Mouse (Mus musculus) C2C12 (cell line): Measurements from ENCODE around the gene Psmc3. TPM values are rescaled to one million over a fixed set of nuclear protein-coding genes. Genes with fewer than 3 reads are reported as not detected.

Source experiments
- H3K27me3 ChIP-seq: one replicate; pipeline ENCODE4 v1.6.1; 2011; ENCODE audit not compliant: control insufficient read depth, insufficient read depth, insufficient read length
- H3K36me3 ChIP-seq: one replicate; pipeline ENCODE4 v1.6.1; 2011; ENCODE audit not compliant: control insufficient read depth, insufficient read depth
- H3K4me3 ChIP-seq: one replicate; pipeline ENCODE4 v1.5.1; 2011; ENCODE audit warnings: mild to moderate bottlenecking, control low read depth; ENCODE audit not compliant: poor library complexity, insufficient read depth, severe bottlenecking
- H3K79me2 ChIP-seq: one replicate; pipeline ENCODE4 v1.6.1; 2011; ENCODE audit not compliant: control insufficient read depth, insufficient read depth
- H3K79me3 ChIP-seq: one replicate; pipeline ENCODE4 v1.6.1; 2011; ENCODE audit warnings: low read depth, control low read depth
- H3ac ChIP-seq: one replicate; pipeline ENCODE3; 2011; ENCODE audit warnings: low read depth; ENCODE audit not compliant: control insufficient read depth, insufficient read length
- CEBPB ChIP-seq: IDR thresholded peaks from one replicate; pipeline ENCODE4 v1.6.1; 2011; ENCODE audit warnings: low read depth, mild to moderate bottlenecking, control low read depth, moderate library complexity
- CTCF ChIP-seq: IDR thresholded peaks from one replicate; pipeline ENCODE4 v1.5.1; 2011; ENCODE audit not compliant: control insufficient read depth, insufficient read depth, insufficient read length
- FOSL1 ChIP-seq: IDR thresholded peaks from one replicate; pipeline ENCODE4 v1.8.0; 2011; ENCODE audit warnings: mild to moderate bottlenecking, low read length; ENCODE audit not compliant: poor library complexity, insufficient read depth, severe bottlenecking
- MAX ChIP-seq: IDR thresholded peaks from one replicate; pipeline ENCODE4 v1.6.1; 2011; ENCODE audit warnings: mild to moderate bottlenecking, control low read depth
- MYOD1 ChIP-seq: IDR thresholded peaks from one replicate; pipeline ENCODE4 v1.6.1; 2011; ENCODE audit warnings: low read depth; ENCODE audit not compliant: control insufficient read depth, insufficient read length
- MYOG ChIP-seq: IDR thresholded peaks from one replicate; pipeline ENCODE4 v1.6.1; 2011; ENCODE audit not compliant: control insufficient read depth, insufficient read length; ENCODE audit errors: extremely low read depth
- USF1 ChIP-seq: IDR thresholded peaks from one replicate; pipeline ENCODE4 v1.6.1; 2011; ENCODE audit warnings: low read depth, mild to moderate bottlenecking, control low read depth, moderate library complexity
- polyA plus RNA-seq: library from polyadenylated mRNA; unstranded; fragments of >200 nt; fragmentation: generic; extraction: Trizol; gene quantifications from one replicate; pipeline ENCODE4 v1.2.1, GENCODE M21; 2012; ENCODE audit warnings: missing spikeins

The Psmc3 gene
- polyA plus RNA-seq, 1 experiment: 367 TPM

DNA sequence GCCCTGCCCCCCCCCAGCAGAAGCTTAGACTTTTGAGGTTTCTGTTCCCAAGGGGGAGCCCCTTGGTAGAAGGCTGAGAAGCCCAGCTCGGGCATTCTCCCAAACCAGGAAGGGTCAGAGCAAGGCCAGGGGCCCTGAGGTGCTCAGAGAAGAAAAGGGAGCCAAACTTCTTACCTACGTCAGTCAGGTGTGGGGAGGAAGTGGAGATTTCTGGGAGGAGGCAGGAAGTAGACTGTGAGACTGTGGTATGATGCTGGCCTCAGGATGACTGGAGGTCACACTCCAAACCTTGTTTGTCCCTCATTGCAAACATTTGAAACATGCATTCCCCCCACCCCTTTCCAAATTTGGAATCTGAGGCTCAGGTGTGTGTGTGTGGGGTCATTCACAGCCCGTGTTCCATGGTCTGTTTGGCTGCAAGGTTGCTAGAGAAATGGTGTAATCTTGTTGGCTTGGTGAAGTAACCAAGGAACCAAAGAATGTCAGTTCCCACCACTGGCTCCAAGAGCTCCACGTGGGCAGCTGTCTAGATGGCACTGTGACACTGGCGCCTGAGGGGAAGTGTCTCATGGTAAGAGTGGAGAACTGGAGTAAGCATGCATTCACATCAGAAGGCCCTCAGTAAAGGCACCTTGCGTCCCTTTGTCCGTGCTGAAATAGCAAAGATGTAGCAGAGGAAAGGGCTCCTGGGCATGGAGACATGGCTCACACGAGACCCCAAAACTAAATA is 27.1 kb downstream of the Psmc3 start:
- TF ChIP-seq MYOD1: no peak
- TF ChIP-seq MAX: no peak
- Histone ChIP-seq H3K27me3 (peaks cover 12% of the 10 kb centered on the region), H3ac (no peak overlapping the region), H3K4me3 (no peak overlapping the region), H3K79me2 (no peaks in the 10 kb centered on the region), H3K36me3 (no peaks in the 10 kb centered on the region), H3K79me3 (no peaks in the 10 kb centered on the region)

- H3K4me3 ChIP-seq: no peak within 1 kb of the TSS
- no peaks in the 10 kb centered on the region for H3K79me3 ChIP-seq
- H3ac ChIP-seq: no peak within 1 kb of the TSS
- no peak for TF ChIP-seq MYOD1
- TF ChIP-seq MAX: no peak
- TF ChIP-seq FOSL1: no peak
- no peak for TF ChIP-seq MYOG
- TF ChIP-seq CEBPB: no peak
- TF ChIP-seq USF1: no peak
- no peak for TF ChIP-seq CTCF
- no peaks in the 10 kb centered on the region for H3K79me2 ChIP-seq
- H3K27me3 ChIP-seq: peaks cover 15% of the 10 kb centered on the region
- H3K36me3 ChIP-seq: no peaks in the 10 kb centered on the region
Measured at GRCm38 (mm10) chr2:91081775-91082695, 28.2 kb downstream of the Psmc3 start, which contains the start of gene Spi1. Gene Spi1, plus strand, starts transcription at chr2:91082390.

DNA sequence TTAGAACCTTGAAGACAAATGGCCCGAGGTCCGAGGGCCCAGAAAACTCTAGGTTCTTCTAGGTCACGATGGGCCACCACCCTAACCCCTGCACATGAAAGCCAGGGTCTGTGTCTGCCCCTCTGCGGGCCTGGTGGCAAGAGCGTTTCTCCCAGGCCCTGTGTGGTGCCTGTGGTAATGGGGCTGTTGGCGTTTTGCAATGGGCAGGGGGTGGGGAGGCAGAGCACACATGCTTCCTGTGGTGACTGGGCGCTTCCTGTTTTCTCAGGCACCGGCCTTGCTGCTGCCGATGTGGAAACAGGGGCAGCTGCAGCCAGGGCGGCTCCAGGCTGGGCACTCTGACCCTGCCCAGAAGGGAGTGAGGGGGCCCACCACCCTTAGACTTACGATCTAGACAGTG is 29.0 kb downstream of the Psmc3 start:
- TF ChIP-seq USF1 (no peak), FOSL1 (no peak), MYOD1 (no peak), MAX (no peak), CTCF (no peak)
- Histone ChIP-seq H3ac (no peak overlapping the region), H3K4me3 (no peak overlapping the region), H3K79me2 (no peaks in the 10 kb centered on the region), H3K27me3 (peaks cover 17% of the 10 kb centered on the region), H3K79me3 (no peaks in the 10 kb centered on the region), H3K36me3 (no peaks in the 10 kb centered on the region)

- no peaks in the 10 kb centered on the region for H3K79me2 ChIP-seq
- TF ChIP-seq USF1 (no peak), MYOD1 (no peak), MAX (no peak), CEBPB (no peak), CTCF (no peak), MYOG (no peak), FOSL1 (no peak)
- H3K36me3 ChIP-seq: no peaks in the 10 kb centered on the region
- no peaks in the 10 kb centered on the region for H3K79me3 ChIP-seq
- H3K27me3 ChIP-seq: peaks cover 12% of the 10 kb centered on the region
- no peak overlapping the region for H3K4me3 ChIP-seq
- no peak overlapping the region for H3ac ChIP-seq
Measured at GRCm38 (mm10) chr2:91083366-91083940, 29.6 kb downstream of the Psmc3 start.

- H3ac ChIP-seq: no peak overlapping the region
- H3K79me2 ChIP-seq: no peaks in the 10 kb centered on the region
- H3K36me3 ChIP-seq: no peaks in the 10 kb centered on the region
- no peak overlapping the region for H3K4me3 ChIP-seq
- H3K27me3 ChIP-seq: peaks cover 6% of the 10 kb centered on the region
- TF ChIP-seq FOSL1 (no peak), MYOG (no peak), CTCF (no peak), MAX (no peak), CEBPB (no peak)
- H3K79me3 ChIP-seq: no peaks in the 10 kb centered on the region
Measured at GRCm38 (mm10) chr2:91084179-91084820, 30.5 kb downstream of the Psmc3 start.
